Mouse (Mus musculus) liver, adult 2 months (tissue): ENCODE data around the gene Ptgds. TPM values are rescaled to one million over a fixed set of nuclear protein-coding genes. Genes with fewer than 3 reads are reported as not detected.

Experiments
- DNase-seq: peaks from one replicate; pipeline ENCODE4 v3.0.0-alpha.2; 2011; ENCODE audit warnings: low read depth, low spot score; ENCODE audit errors: extremely low read depth
- H3K27ac ChIP-seq: fragments of 200-500 bp; replicated peaks from 2 replicates; pipeline ENCODE4 v1.5.1; 2012; ENCODE audit warnings: low read depth, mild to moderate bottlenecking, control low read depth, inconsistent platforms, low read length; ENCODE audit not compliant: insufficient read depth
- H3K27me3 ChIP-seq: fragments of 200-500 bp; 2 replicates; pipeline ENCODE4 v1.6.1; 2012; ENCODE audit warnings: mild to moderate bottlenecking, moderate library complexity, low read length, inconsistent platforms; ENCODE audit not compliant: control insufficient read depth, insufficient read depth
- H3K36me3 ChIP-seq: fragments of 200-500 bp; 2 replicates; pipeline ENCODE4 v1.6.1; 2012; ENCODE audit warnings: low read length, inconsistent platforms; ENCODE audit not compliant: control insufficient read depth, insufficient read depth
- H3K4me1 ChIP-seq: fragments of 200-500 bp; 2 replicates; pipeline ENCODE4 v1.6.1; 2011; ENCODE audit warnings: low read length; ENCODE audit not compliant: control insufficient read depth, insufficient read depth
- H3K4me3 ChIP-seq: fragments of 200-500 bp; 2 replicates; pipeline ENCODE4 v1.5.1; 2011; ENCODE audit warnings: low read depth, mild to moderate bottlenecking, control low read depth, low read length, moderate library complexity; ENCODE audit not compliant: insufficient read depth
- H3K79me2 ChIP-seq: fragments of 200-500 bp; 2 replicates; pipeline ENCODE4 v1.6.1; 2012; ENCODE audit warnings: inconsistent platforms, mild to moderate bottlenecking, low read length, moderate library complexity; ENCODE audit not compliant: control insufficient read depth, insufficient read depth
- H3K9ac ChIP-seq: fragments of 200-500 bp; 2 replicates; pipeline ENCODE4 v1.6.1; 2012; ENCODE audit warnings: low read depth, mild to moderate bottlenecking, control low read depth, inconsistent platforms, low read length
- CTCF ChIP-seq: fragments of 200-500 bp; IDR thresholded peaks from 2 replicates; pipeline ENCODE4 v1.5.1; 2011; ENCODE audit warnings: low read depth, low read length, control low read depth
- POLR2A ChIP-seq: fragments of 200-500 bp; IDR thresholded peaks from 2 replicates; pipeline ENCODE4 v1.6.1; 2011; ENCODE audit warnings: low read length, control low read depth; ENCODE audit not compliant: insufficient read depth; ENCODE audit errors: extremely low read depth
- WGBS: fragments of 180-500 bp; shearing (Covaris S2); methylation state at CpG from one replicate; pipeline ENCODE4 v1.1.7; 2018; 5-methylcytosine and 5-hydroxymethylcytosine counted together
- polyA plus RNA-seq: library from polyadenylated mRNA; depleted of rRNA; stranded (reverse); fragments of >200 nt; gene quantifications from 2 replicates; pipeline ENCODE4 v1.2.3, GENCODE M21; 2012; rRNA removed
- total RNA-seq: library from RNA; depleted of rRNA; stranded (reverse); fragments of >200 nt; gene quantifications from 2 replicates; pipeline ENCODE4 v1.2.3, GENCODE M21; 2014; rRNA removed

Ptgds gene
- total RNA-seq, result 7.7 and 8.9 TPM in 2 replicates
- polyA plus RNA-seq, result 18.7 and 40.2 TPM in 2 replicates

GRCm38 (mm10) chr2:25469969-25470368 is at the start of gene Ptgds:
TSS of gene Ptgds (minus strand) at chr2:25470046.
- Histone ChIP-seq H3K9ac (no peak within 1 kb of the TSS), H3K27me3 (no peaks in the 10 kb centered on the region), H3K4me1 (peaks cover 17% of the 10 kb centered on the region), H3K4me3 (no peak within 1 kb of the TSS), H3K79me2 (no peaks in the 10 kb centered on the region), H3K27ac (no peak within 1 kb of the TSS), H3K36me3 (no peaks in the 10 kb centered on the region)
- WGBS, result 71% methylated on average over 6 of the region's 6 CpGs
- DNase-seq, result no peak
- TF ChIP-seq POLR2A, result no peak
- no peak for TF ChIP-seq CTCF

- 78% methylated on average over 3 of the region's 3 CpGs for WGBS
- peak; percentile 50 for TF ChIP-seq CTCF
- TF ChIP-seq POLR2A, result no peak
- H3K27me3 ChIP-seq, result no peaks in the 10 kb centered on the region
Measured at GRCm38 (mm10) chr2:25509912-25510311, 40.1 kb upstream of the Ptgds start.

DNA sequence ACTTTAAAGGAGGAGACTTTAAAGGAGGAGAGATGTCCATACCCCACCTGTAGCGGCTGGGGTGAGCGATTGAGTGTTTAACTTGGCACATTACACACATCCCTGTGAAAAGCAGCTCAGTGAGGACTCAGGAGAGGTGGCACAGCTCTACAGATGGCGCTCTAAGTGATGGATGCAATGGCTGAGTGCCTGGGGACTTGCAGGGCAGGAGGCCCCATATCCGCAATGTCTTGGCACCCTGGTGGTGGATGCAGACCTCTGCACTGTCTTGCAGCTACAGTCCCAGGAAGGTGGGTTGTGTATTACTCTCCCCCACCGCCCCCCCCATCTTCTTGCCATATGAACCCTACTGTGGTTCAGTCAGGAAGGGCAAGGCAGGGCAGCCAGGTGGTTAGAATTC is 37.1 kb upstream of the Ptgds start:
- peak; percentile 27 for DNase-seq
- Histone ChIP-seq H3K4me3 (no peak overlapping the region), H3K27me3 (no peaks in the 10 kb centered on the region), H3K27ac (no peak overlapping the region), H3K4me1 (peaks cover under 1% of the 10 kb centered on the region; the same call in 1 of the 2 replicates), H3K9ac (no peak overlapping the region), H3K36me3 (no peaks in the 10 kb centered on the region), H3K79me2 (no peaks in the 10 kb centered on the region)
- WGBS, result 38% methylated on average over 5 of the region's 5 CpGs
- no peak for TF ChIP-seq POLR2A

More at GRCm38 (mm10) chr2:25509912-25510311, 40.1 kb upstream of the Ptgds start:
- no peaks in the 10 kb centered on the region for H3K79me2 ChIP-seq
- H3K36me3 ChIP-seq, result no peaks in the 10 kb centered on the region
- H3K4me1 ChIP-seq, result no peaks in the 10 kb centered on the region
- no peak overlapping the region for H3K27ac ChIP-seq
- H3K9ac ChIP-seq, result no peak overlapping the region
- H3K4me3 ChIP-seq, result no peak overlapping the region
- DNase-seq, result no peak

GRCm38 (mm10) chr2:25505860-25506259 is 36.0 kb upstream of the Ptgds start:
- H3K27me3 ChIP-seq, result no peaks in the 10 kb centered on the region
- peaks cover 9% of the 10 kb centered on the region for H3K79me2 ChIP-seq
- H3K27ac ChIP-seq, result no peak overlapping the region
- DNase-seq, result no peak
- WGBS, result 95% methylated on average over 4 of the region's 4 CpGs
- H3K4me1 ChIP-seq, result peaks cover 7% of the 10 kb centered on the region
- H3K36me3 ChIP-seq, result no peaks in the 10 kb centered on the region
- no peak overlapping the region for H3K9ac ChIP-seq
- no peak for TF ChIP-seq CTCF
- TF ChIP-seq POLR2A, result no peak
- no peak overlapping the region for H3K4me3 ChIP-seq

DNA sequence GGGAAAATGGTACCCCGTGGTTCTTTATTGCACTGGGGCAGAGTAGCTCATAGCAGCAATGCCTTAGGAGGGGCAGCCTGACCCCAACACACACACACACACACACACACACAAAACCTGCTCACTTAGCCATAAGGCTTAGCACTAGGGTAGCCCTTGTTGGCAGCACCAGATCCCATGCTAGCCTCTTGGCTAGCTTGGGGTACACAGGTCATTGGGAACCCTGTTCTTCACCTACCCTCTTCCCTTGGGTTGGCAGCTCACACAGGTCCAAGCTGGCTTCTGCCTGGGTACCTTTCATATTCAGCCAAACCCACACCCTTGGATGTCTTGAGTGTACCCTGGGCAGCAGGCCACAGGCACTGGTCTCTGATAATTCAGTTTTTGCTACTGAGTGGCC is 35.2 kb upstream of the Ptgds start:
- no peak for DNase-seq
- 91% methylated on average over 1 of the region's 1 CpGs for WGBS
- Histone ChIP-seq H3K27me3 (no peaks in the 10 kb centered on the region), H3K27ac (no peak overlapping the region), H3K4me3 (no peak overlapping the region), H3K9ac (no peak overlapping the region), H3K4me1 (peaks cover 7% of the 10 kb centered on the region), H3K36me3 (no peaks in the 10 kb centered on the region), H3K79me2 (peaks cover 10% of the 10 kb centered on the region)
- TF ChIP-seq POLR2A (no peak), CTCF (no peak)

DNA sequence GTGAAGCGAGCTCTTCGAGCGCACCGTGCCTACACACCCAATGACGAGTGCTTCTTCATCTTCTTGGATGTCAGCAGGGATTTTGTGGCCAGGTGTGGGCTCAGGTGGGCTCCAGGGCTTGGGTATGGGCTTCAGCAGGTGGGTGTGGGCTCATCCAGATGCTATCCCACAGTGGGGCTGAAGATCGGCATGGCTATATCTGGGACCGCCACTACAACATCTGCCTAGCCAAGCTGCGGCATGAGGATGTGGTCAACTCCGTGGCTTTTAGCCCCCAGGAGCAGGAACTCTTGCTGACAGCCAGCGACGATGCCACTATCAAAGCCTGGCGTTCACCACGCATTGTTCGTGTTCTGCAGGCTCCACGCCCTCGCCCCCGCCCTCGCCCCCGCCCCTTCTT is 34.7 kb upstream of the Ptgds start:
- 97% methylated on average over 19 of the region's 19 CpGs for WGBS

More for the DNA sequence above, 34.7 kb upstream of the Ptgds start:
- TF ChIP-seq POLR2A, result no peak
- TF ChIP-seq CTCF, result no peak
- H3K4me3 ChIP-seq, result no peak overlapping the region
- H3K36me3 ChIP-seq, result no peaks in the 10 kb centered on the region
- H3K27me3 ChIP-seq, result no peaks in the 10 kb centered on the region
- no peak for DNase-seq
- H3K9ac ChIP-seq, result no peak overlapping the region
- H3K79me2 ChIP-seq, result peaks cover 10% of the 10 kb centered on the region
- peaks cover 7% of the 10 kb centered on the region for H3K4me1 ChIP-seq
- no peak overlapping the region for H3K27ac ChIP-seq
